Mouse (Mus musculus): ENCODE data around the gene Rpl36-ps4.

- no peak for TF ChIP-seq CTCF (IDR thresholded peaks at IDR 0.05; ENCODE audit: borderline replicate concordance, control insufficient read depth, extremely low read depth, insufficient read depth, low read length, poor library complexity)
- no peak for TF ChIP-seq POLR2A (IDR thresholded peaks at IDR 0.05; ENCODE audit: control insufficient read depth, extremely low read depth, insufficient read depth, low read length, poor library complexity)
These were observed 17.6 kb upstream of the Rpl36-ps4 start for GRCm38 (mm10) chr17:87903213-87903612.
